Mouse (Mus musculus) testis, postnatal 14 days (tissue): ENCODE results near the gene Zfp740.
A peak's percentile ranks its signal among the peaks of the same experiment; 100 is the strongest.
"Not testable (repeated sequence)": the region's sequence is repeated elsewhere in the genome, so short reads cannot be mapped to it uniquely, and the experiment has no call there.

Experiments used
- DNase-seq: peaks from one replicate; pipeline ENCODE4 v3.0.0; 2021; ENCODE audit warnings: low spot score

Zfp740 gene

GRCm38 (mm10) chr15:102202971-102203834, at the start of gene Zfp740:
Gene Zfp740, plus strand, starts transcription at chr15:102203249.
- peak; percentile 96 for DNase-seq

GRCm38 (mm10) chr15:102155006-102155405, 48.0 kb upstream of the Zfp740 start:
- DNase-seq, result not testable (repeated sequence)

GRCm38 (mm10) chr15:102156836-102157235, 46.2 kb upstream of the Zfp740 start:
- no peak for DNase-seq

GRCm38 (mm10) chr15:102160415-102161060, 42.5 kb upstream of the Zfp740 start:
- DNase-seq, result no peak

- DNase-seq, result no peak
These were observed 39.0 kb upstream of the Zfp740 start for GRCm38 (mm10) chr15:102163900-102164693.

- DNase-seq, result no peak
These were observed 37.5 kb upstream of the Zfp740 start for GRCm38 (mm10) chr15:102165468-102166100.

GRCm38 (mm10) chr15:102167620-102168021, 35.4 kb upstream of the Zfp740 start:
- no peak for DNase-seq

- DNase-seq, result no peak
These were observed 34.0 kb upstream of the Zfp740 start for GRCm38 (mm10) chr15:102169064-102169463.

- no peak for DNase-seq
These were observed 29.5 kb upstream of the Zfp740 start for GRCm38 (mm10) chr15:102173581-102173980.

GRCm38 (mm10) chr15:102175736-102176319, 27.2 kb upstream of the Zfp740 start:
- DNase-seq, result no peak

- no peak for DNase-seq
These were observed 26.3 kb upstream of the Zfp740 start for GRCm38 (mm10) chr15:102176571-102177316.

- no peak for DNase-seq
These were observed 25.6 kb upstream of the Zfp740 start for GRCm38 (mm10) chr15:102177417-102177816.

- no peak for DNase-seq
These were observed 24.8 kb upstream of the Zfp740 start for GRCm38 (mm10) chr15:102178279-102178678.

- DNase-seq, result no peak
These were observed 23.9 kb upstream of the Zfp740 start for GRCm38 (mm10) chr15:102179106-102179505.

GRCm38 (mm10) chr15:102179924-102180323, 23.1 kb upstream of the Zfp740 start:
- no peak for DNase-seq

- DNase-seq, result no peak
These were observed 20.0 kb upstream of the Zfp740 start for GRCm38 (mm10) chr15:102183076-102183475.

GRCm38 (mm10) chr15:102186239-102186638, 16.8 kb upstream of the Zfp740 start:
- DNase-seq, result no peak

- no peak for DNase-seq
These were observed 15.0 kb upstream of the Zfp740 start for GRCm38 (mm10) chr15:102188096-102188495.

GRCm38 (mm10) chr15:102188883-102189282, 14.2 kb upstream of the Zfp740 start:
- DNase-seq, result no peak

GRCm38 (mm10) chr15:102191699-102192098, 11.3 kb upstream of the Zfp740 start:
- no peak for DNase-seq

- no peak for DNase-seq
These were observed 10.7 kb upstream of the Zfp740 start for GRCm38 (mm10) chr15:102192271-102192812.
